Mouse (Mus musculus) heart, postnatal 0 days (tissue): ENCODE data around the gene Hmga1. TPM values are rescaled to one million over a fixed set of nuclear protein-coding genes. Genes with fewer than 3 reads are reported as not detected.
A peak's percentile ranks its signal among the peaks of the same experiment; 100 is the strongest.

Experiments used
- ATAC-seq: fragments of 200-750 bp; cut with Nextera tagmentation; 2 replicates; pipeline ENCODE4 v1.8.0; 2017; ENCODE audit warnings: low read depth, moderate number of reproducible peaks, moderate library complexity; ENCODE audit not compliant: insufficient read depth
- DNase-seq: peaks from one replicate; pipeline ENCODE4 v3.0.0-alpha.2; 2016; ENCODE audit warnings: low spot score
- H3K27ac ChIP-seq: fragments of 300-500 bp; sonication (generic); 2 replicates; pipeline ENCODE4 v1.5.1; 2014; ENCODE audit warnings: low read depth, mild to moderate bottlenecking
- H3K27me3 ChIP-seq: fragments of 300-500 bp; sonication (generic); 2 replicates; pipeline ENCODE4 v1.6.1; 2014; ENCODE audit warnings: low read length, mixed read lengths; ENCODE audit not compliant: control insufficient read depth, insufficient read depth
- H3K36me3 ChIP-seq: fragments of 300-500 bp; sonication (generic); replicated peaks from 2 replicates; pipeline ENCODE4 v1.6.1; 2014; ENCODE audit warnings: low read length, mixed read lengths; ENCODE audit not compliant: control insufficient read depth, insufficient read depth
- H3K4me1 ChIP-seq: fragments of 300-500 bp; sonication (generic); 2 replicates; pipeline ENCODE4 v1.6.1; 2014; ENCODE audit warnings: antibody characterized with exemption; ENCODE audit not compliant: control insufficient read depth, insufficient read depth
- H3K4me2 ChIP-seq: fragments of 300-500 bp; sonication (generic); 2 replicates; pipeline ENCODE4 v1.6.1; 2014; ENCODE audit warnings: low read depth, mild to moderate bottlenecking, low read length, moderate library complexity
- H3K4me3 ChIP-seq: fragments of 300-500 bp; sonication (generic); 2 replicates; pipeline ENCODE4 v1.5.1; 2014; ENCODE audit warnings: low read depth, low read length
- H3K9ac ChIP-seq: fragments of 300-500 bp; sonication (generic); replicated peaks from 2 replicates; pipeline ENCODE4 v1.6.1; 2014; ENCODE audit warnings: low read depth, low read length, mixed read lengths
- H3K9me3 ChIP-seq: fragments of 300-500 bp; sonication (generic); replicated peaks from 2 replicates; pipeline ENCODE4 v1.6.1; 2016; ENCODE audit warnings: low read length; ENCODE audit not compliant: control insufficient read depth
- CTCF ChIP-seq: IDR thresholded peaks from 2 replicates; pipeline ENCODE4 v1.5.1; 2016; ENCODE audit warnings: antibody characterized with exemption, control low read depth, low read depth
- EP300 ChIP-seq: IDR thresholded peaks from 2 replicates; pipeline ENCODE4 v1.6.1; 2016; ENCODE audit warnings: antibody characterized with exemption, low read depth
- WGBS: fragments of 180-500 bp; shearing (Covaris S2); extraction: QIAGEN DNeasy Blood & Tissue Kit; methylation state at CpG from one replicate; pipeline ENCODE4 v1.1.7; 2014; 5-methylcytosine and 5-hydroxymethylcytosine counted together
- polyA plus RNA-seq: library from polyadenylated mRNA; unstranded; fragments of >200 nt; fragmentation: Nextera tagmentation; extraction: Ambion mirVana; gene quantifications from 2 replicates; pipeline ENCODE4 v1.2.1, GENCODE M21; 2015
- total RNA-seq: library from RNA; depleted of rRNA; stranded (reverse); fragments of >200 nt; gene quantifications from 2 replicates; pipeline ENCODE4 v1.2.3, GENCODE M21; 2014; ENCODE audit warnings: low replicate concordance

Hmga1 gene
- total and polyA plus RNA-seq, 2 experiments from 2014 or later: 59.7 to 108 TPM

GRCm38 (mm10) chr17:27546574-27547085 is 9.7 kb upstream of the Hmga1 start:
- H3K4me1 ChIP-seq: 0 out of 2 replicates have a peak, but pooled peaks cover 5% of the 10 kb centered on the region
- TF ChIP-seq CTCF (no peak), EP300 (no peak)
- ATAC-seq (no peak), DNase-seq (no peak)
- no peaks in the 10 kb centered on the region for H3K27me3 ChIP-seq
- no peak overlapping the region for H3K4me3 ChIP-seq
- WGBS: 70% methylated on average over 7 of the region's 7 CpGs
- H3K9me3 ChIP-seq: no peaks in the 10 kb centered on the region
- H3K27ac ChIP-seq: no peak overlapping the region
- H3K4me2 ChIP-seq: no peak overlapping the region
- no peak overlapping the region for H3K9ac ChIP-seq
- H3K36me3 ChIP-seq: no peaks in the 10 kb centered on the region

GRCm38 (mm10) chr17:27547253-27547868 is 8.9 kb upstream of the Hmga1 start:
- Histone ChIP-seq H3K4me1 (0 out of 2 replicates have a peak, but pooled peaks cover 5% of the 10 kb centered on the region), H3K9me3 (no peaks in the 10 kb centered on the region), H3K36me3 (no peaks in the 10 kb centered on the region), H3K27me3 (no peaks in the 10 kb centered on the region), H3K9ac (no peak overlapping the region), H3K4me3 (no peak overlapping the region), H3K27ac (no peak overlapping the region), H3K4me2 (no peak overlapping the region)
- TF ChIP-seq CTCF: no peak
- no peak for TF ChIP-seq EP300
- peak; percentile 71 for ATAC-seq
- WGBS: 51% methylated on average over 9 of the region's 9 CpGs
- DNase-seq: no peak

GRCm38 (mm10) chr17:27549234-27549633 is 7.1 kb upstream of the Hmga1 start:
- no peaks in the 10 kb centered on the region for H3K36me3 ChIP-seq
- H3K9me3 ChIP-seq: no peaks in the 10 kb centered on the region
- H3K9ac ChIP-seq: no peak overlapping the region
- DNase-seq: no peak
- ATAC-seq: 0 out of 2 replicates have a peak, but pooled peaks have one; percentile 13
- 0 out of 2 replicates have a peak, but pooled peaks cover 5% of the 10 kb centered on the region for H3K4me1 ChIP-seq
- TF ChIP-seq EP300 (no peak), CTCF (no peak)
- H3K4me3 ChIP-seq: no peak overlapping the region
- WGBS: 56% methylated on average over 8 of the region's 8 CpGs
- no peaks in the 10 kb centered on the region for H3K27me3 ChIP-seq
- H3K4me2 ChIP-seq: no peak overlapping the region
- H3K27ac ChIP-seq: no peak overlapping the region

- DNase-seq (no peak), ATAC-seq (no peak)
- 72% methylated on average over 10 of the region's 10 CpGs for WGBS
- H3K4me2 ChIP-seq: no peak overlapping the region
- H3K36me3 ChIP-seq: no peaks in the 10 kb centered on the region
- no peak overlapping the region for H3K9ac ChIP-seq
- no peak overlapping the region for H3K4me3 ChIP-seq
- H3K27me3 ChIP-seq: no peaks in the 10 kb centered on the region
- no peaks in the 10 kb centered on the region for H3K9me3 ChIP-seq
- no peak overlapping the region for H3K27ac ChIP-seq
- peaks cover 12% of the 10 kb centered on the region; the same call in 1 of the 2 replicates for H3K4me1 ChIP-seq
- no peak for TF ChIP-seq EP300
- no peak for TF ChIP-seq CTCF
Measured at GRCm38 (mm10) chr17:27551393-27551940, 4.8 kb upstream of the Hmga1 start.

- 73% methylated on average over 23 of the region's 23 CpGs for WGBS
- Histone ChIP-seq H3K9me3 (no peaks in the 10 kb centered on the region), H3K4me2 (no peak overlapping the region), H3K27me3 (no peaks in the 10 kb centered on the region), H3K4me1 (peaks cover 12% of the 10 kb centered on the region; the same call in 1 of the 2 replicates), H3K4me3 (no peak overlapping the region), H3K9ac (no peak overlapping the region), H3K27ac (no peak overlapping the region), H3K36me3 (no peaks in the 10 kb centered on the region)
- TF ChIP-seq CTCF: no peak
- ATAC-seq (no peak), DNase-seq (no peak)
Measured at GRCm38 (mm10) chr17:27552215-27553201, 3.8 kb upstream of the Hmga1 start.
